Mouse (Mus musculus) T-helper 2 cell (primary cell): ENCODE results near the gene Tmem248.
"Not testable (repeated sequence)": the region's sequence is repeated elsewhere in the genome, so short reads cannot be mapped to it uniquely, and the experiment has no call there.

Source experiments
- in situ Hi-C: fragments of 300-600 bp; cut with MboI, MseI; formaldehyde crosslinking; loops from one replicate; pipeline ENCODE4 v1.15.1; 2025; ENCODE audit warnings: high pct_unique_total_duplicates

Tmem248 gene

GRCm38 (mm10) chr5:130255799-130256525 lies 39.1 kb downstream of the Tmem248 start:
- in situ Hi-C loops = not testable (repeated sequence)

DNA sequence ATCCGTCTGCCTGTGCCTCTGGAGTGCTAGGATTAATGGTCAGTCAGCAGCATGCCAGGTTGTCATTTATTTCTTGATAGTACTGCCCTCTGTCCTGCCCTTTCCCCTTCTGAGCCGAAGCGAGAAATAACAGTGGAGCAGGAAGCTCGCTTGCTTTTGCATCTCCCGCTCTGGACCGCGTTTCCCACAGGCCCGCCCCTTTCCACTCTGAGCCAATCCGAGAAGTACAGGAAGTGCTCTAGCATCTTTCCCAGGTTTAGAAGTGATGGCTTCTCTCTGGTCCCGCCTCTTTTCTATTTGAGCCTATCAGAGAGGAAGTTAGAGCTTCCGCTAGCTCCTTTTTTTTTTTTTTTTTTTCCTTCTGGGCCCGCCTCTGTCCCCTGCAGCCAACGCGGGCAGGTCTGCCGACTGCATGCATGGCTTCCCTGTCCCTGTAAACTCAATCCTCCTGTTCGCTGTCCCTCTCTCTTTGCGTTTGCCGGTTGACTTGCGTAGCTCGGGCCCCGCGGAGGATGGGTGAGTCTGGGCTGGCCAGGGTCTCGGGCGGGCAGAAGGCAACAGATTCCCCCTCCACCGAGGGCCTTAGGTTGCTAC lies 39.9 kb downstream of the Tmem248 start:
- in situ Hi-C loops = no loop called here

DNA sequence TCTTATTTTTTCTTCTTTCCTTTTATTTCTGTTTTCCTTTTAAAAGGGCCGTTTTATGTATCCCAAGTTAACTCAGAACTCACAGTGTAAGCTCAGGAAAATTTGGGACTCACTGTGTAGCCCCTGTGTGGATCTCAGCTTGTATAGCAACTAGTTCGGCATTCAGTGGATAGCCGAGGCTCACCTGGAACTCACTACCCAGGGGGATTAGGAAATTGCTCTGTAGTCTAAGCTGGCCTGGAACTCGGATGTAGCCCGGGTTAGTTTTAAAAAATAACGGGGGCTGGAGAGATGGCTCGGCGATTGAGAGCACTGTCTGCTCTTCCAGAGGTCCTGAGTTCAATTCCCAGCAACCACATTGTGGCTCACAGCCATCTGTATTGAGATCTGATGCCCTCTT lies 40.4 kb downstream of the Tmem248 start:
- in situ Hi-C loops = no loop called here

GRCm38 (mm10) chr5:130263454-130263853 lies 46.6 kb downstream of the Tmem248 start:
- in situ Hi-C loops = loop anchor here (10.0 kb wide), 1 partner anchor 1279 kb away; no protein-coding TSS in a partner anchor

- in situ Hi-C loops = loop anchor here (10.0 kb wide), 1 partner anchor 1280 kb away; no protein-coding TSS in a partner anchor
Observed at GRCm38 (mm10) chr5:130264433-130265005, 47.6 kb downstream of the Tmem248 start.

DNA sequence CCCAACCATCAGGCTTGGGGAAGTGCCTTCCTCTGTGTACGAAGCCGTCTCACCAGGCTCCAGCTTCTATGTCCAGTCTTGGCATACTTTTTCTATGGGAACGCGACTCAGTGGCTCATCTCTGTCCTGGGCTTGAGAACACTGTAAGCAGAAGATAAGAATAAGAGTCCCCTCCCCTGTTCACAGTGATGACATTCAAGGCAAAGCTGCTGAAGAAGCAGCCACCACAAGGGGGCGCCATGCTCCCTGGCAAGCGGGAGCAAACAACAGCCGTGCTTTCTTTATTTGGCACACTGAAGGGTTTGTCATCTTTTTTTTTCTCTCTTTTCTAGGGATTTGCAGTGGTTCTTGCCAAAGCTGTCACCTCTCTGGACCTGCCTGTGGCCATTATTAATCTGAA lies 49.8 kb downstream of the Tmem248 start:
- in situ Hi-C loops = loop anchor here (10.0 kb wide), 1 partner anchor 1282 kb away; no protein-coding TSS in a partner anchor

GRCm38 (mm10) chr5:130267316-130267715 lies 50.4 kb downstream of the Tmem248 start:
- in situ Hi-C loops = loop anchor here (10.0 kb wide), 1 partner anchor 1283 kb away; no protein-coding TSS in a partner anchor

DNA sequence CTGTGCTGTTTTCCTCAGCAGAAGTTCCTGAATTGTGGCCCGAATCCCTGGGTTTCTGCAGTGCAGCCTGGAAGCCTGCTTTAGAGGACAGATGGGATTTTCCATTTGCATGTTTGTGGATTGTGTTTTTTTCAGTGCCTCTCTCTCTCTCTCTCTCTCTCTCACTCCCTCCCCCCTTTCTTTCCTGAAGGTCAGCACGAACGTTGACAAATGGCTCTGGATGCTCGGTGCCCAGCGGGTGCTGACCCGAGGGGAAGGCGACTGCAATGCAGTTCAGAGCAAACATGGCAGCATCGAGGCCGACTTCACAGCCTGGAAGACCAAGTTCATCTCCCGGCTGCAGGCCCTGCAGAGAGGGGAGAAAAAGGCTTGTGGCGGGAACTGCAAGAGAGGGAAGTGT lies 52.1 kb downstream of the Tmem248 start:
- in situ Hi-C loops = loop anchor here (10.0 kb wide), 1 partner anchor 1284 kb away; no protein-coding TSS in a partner anchor

GRCm38 (mm10) chr5:130272344-130272743 lies 55.5 kb downstream of the Tmem248 start:
- in situ Hi-C loops = loop anchor here (10.0 kb wide), 1 partner anchor 582 kb away; no protein-coding TSS in a partner anchor

DNA sequence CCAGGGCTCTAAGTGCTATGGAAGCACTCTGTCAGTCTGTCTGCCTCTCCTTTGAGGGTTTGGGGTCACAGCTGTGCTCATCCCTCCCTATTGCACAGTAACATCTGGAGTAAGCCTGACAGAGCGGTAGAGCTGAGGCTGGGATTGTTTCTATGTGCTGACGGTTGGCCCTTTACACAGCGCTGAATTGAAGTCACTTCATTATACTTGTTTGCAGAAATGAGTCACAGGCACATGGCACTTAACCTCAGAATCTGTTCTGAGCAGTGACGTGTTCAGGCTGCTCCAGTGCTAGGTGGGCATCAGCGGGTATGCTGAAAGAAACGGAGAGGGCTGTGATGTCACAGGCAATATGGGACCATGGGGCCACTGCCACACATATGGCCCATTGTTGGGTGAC lies 56.2 kb downstream of the Tmem248 start:
- in situ Hi-C loops = loop anchor here (10.0 kb wide), 1 partner anchor 582 kb away; no protein-coding TSS in a partner anchor

DNA sequence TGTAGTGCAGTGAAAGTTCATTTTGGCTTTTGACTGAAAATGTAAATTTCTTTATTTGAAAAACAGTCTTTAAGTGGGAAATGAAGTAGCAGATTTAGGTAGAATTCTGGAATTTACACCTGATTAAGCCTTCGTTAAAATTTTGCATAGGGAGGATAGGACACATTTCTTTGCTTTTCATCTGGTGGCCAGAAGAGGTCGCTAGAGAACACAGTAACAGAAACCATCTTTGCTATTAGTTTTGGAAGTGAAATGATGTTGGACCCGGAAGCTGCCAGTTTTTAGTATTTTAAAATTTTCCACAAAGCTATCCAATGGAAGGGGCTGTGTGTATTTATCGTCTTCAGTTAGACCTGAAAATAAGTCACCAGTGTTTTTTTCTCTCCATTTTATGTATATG lies 58.6 kb downstream of the Tmem248 start:
- in situ Hi-C loops = loop anchor here (10.0 to 25.0 kb wide), 2 partner anchors 579 to 888 kb away; no protein-coding TSS in a partner anchor

DNA sequence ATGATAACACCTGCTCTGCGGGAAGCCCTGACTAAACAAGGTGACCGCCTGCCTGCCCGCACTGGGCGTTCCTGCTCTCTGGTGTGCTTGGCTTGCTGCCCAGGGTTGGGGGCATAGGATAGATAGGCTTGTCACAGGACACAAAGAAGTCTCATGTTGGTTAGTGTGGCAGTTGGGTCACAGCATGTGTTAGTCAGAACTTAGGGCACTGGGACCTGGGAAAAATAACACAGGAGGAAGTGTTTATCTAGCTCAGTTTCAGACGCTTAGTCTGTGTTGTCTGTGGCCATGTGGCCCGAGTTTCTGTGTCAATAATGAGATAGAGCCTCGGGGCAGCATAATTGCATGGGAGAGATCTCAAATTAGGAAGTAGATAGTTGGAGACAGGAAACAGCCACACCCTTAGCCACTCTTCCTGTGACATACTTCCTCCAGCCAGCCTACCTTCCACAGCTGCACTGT lies 61.2 kb downstream of the Tmem248 start:
- in situ Hi-C loops = loop anchor here (10.0 to 25.0 kb wide), 2 partner anchors 577 to 891 kb away; no protein-coding TSS in a partner anchor

DNA sequence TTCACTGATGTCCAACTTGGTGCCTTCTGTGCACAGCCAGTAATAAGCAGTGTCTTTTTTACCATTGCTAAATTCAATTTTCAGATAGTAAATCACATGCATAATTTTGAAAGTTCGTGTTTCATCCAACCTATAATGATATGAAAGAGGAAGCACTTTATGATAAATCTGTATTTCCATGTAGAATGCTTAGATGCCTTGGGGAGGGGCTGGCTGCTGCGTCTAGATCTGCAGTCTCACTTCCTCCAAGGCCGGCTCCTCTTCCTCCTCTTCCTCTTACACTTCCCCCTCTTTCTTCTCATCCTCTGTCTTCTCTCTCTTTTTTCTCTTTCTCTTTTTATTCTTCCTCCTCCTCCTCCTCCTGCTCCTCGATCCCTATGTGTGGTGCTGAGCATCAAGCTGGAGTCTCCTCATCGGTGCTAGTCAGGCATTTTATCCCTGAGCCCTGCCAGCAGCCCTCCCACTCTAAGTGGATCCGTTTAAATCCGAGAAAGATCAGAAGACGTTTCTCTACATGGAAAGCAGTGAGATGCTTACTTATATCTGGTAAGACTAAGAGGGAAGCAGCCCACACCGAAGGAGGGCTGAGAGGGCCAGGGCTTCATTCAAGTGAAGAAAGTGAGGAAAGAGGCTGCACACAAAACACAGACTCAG lies 66.3 kb downstream of the Tmem248 start:
- in situ Hi-C loops = loop anchor here (25.0 kb wide), 1 partner anchor 896 kb away; no protein-coding TSS in a partner anchor

GRCm38 (mm10) chr5:130288106-130288505 lies 71.2 kb downstream of the Tmem248 start:
- in situ Hi-C loops = loop anchor here (25.0 kb wide), 1 partner anchor 901 kb away; no protein-coding TSS in a partner anchor

DNA sequence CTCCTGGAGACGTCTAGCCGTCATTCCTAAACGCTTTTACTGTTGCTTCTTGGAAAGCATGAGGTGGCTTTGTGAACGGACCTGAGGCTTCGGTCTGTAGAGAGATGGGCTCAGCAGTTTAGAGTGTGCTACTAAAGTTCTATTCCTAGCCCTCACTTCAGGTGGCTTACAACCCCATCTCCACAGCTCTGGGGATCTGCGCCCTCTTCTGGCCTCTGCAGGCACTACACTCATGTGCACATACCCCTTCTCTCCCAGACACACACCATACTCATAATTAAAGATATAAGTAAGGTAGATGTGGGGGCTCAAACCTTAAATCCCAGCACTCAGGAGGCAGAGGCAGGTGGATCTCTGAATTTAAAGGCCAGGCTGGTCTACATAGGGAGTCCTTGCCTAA lies 73.4 kb downstream of the Tmem248 start:
- in situ Hi-C loops = loop anchor here (25.0 kb wide), 1 partner anchor 903 kb away; no protein-coding TSS in a partner anchor

- in situ Hi-C loops = loop anchor here (25.0 kb wide), 1 partner anchor 903 kb away; no protein-coding TSS in a partner anchor
Observed at GRCm38 (mm10) chr5:130290775-130291174, 73.9 kb downstream of the Tmem248 start.

GRCm38 (mm10) chr5:130292976-130293375 lies 76.1 kb downstream of the Tmem248 start:
- in situ Hi-C loops = loop anchor here (25.0 kb wide), 1 partner anchor 906 kb away; no protein-coding TSS in a partner anchor
